Mouse (Mus musculus): ENCODE data around the gene Mettl1.
A peak's percentile ranks its signal among the peaks of the same experiment; 100 is the strongest.
"Not testable (repeated sequence)": the region's sequence is repeated elsewhere in the genome, so short reads cannot be mapped to it uniquely, and the experiment has no call there.

Mettl1 gene

GRCm38 (mm10) chr10:127069281-127070189 is 28.3 kb downstream of the Mettl1 start:
- DNase-seq = no peak

- DNase-seq = peak; percentile 90
These were observed 29.2 kb downstream of the Mettl1 start, which contains the start of gene Tspan31 for GRCm38 (mm10) chr10:127070190-127071121. Tspan31 (minus strand) TSS chr10:127070264.

GRCm38 (mm10) chr10:127071203-127071602 is 30.0 kb downstream of the Mettl1 start:
- DNase-seq = no peak

- not testable (repeated sequence) for DNase-seq
These were observed 31.1 kb downstream of the Mettl1 start for GRCm38 (mm10) chr10:127072270-127072669.

- DNase-seq = not testable (repeated sequence)
These were observed 31.8 kb downstream of the Mettl1 start for GRCm38 (mm10) chr10:127072969-127073368.

GRCm38 (mm10) chr10:127073981-127074380 is 32.8 kb downstream of the Mettl1 start:
- DNase-seq = no peak

- DNase-seq = peak; percentile 49
These were observed 33.9 kb downstream of the Mettl1 start, which contains the start of gene Agap2 for GRCm38 (mm10) chr10:127075080-127075479. Agap2 (plus strand) TSS chr10:127075284.

- no peak for DNase-seq
These were observed 34.4 kb downstream of the Mettl1 start for GRCm38 (mm10) chr10:127075651-127076050.

GRCm38 (mm10) chr10:127076082-127076481 is 34.9 kb downstream of the Mettl1 start:
- DNase-seq = no peak

- no peak for DNase-seq
These were observed 36.3 kb downstream of the Mettl1 start for GRCm38 (mm10) chr10:127077515-127077914.

GRCm38 (mm10) chr10:127078001-127078676 is 36.9 kb downstream of the Mettl1 start:
- DNase-seq = no peak

- DNase-seq = peak; percentile 4
These were observed 37.7 kb downstream of the Mettl1 start for GRCm38 (mm10) chr10:127078677-127079575.

- peak; percentile 27 for DNase-seq
These were observed 38.6 kb downstream of the Mettl1 start for GRCm38 (mm10) chr10:127079665-127080391.

- no peak for DNase-seq
These were observed 39.9 kb downstream of the Mettl1 start for GRCm38 (mm10) chr10:127080901-127081780.

- no peak for DNase-seq
These were observed 40.9 kb downstream of the Mettl1 start for GRCm38 (mm10) chr10:127081996-127082620.

- DNase-seq = no peak
These were observed 42.2 kb downstream of the Mettl1 start for GRCm38 (mm10) chr10:127083292-127083914.

GRCm38 (mm10) chr10:127083915-127084306 is 42.7 kb downstream of the Mettl1 start:
- DNase-seq = no peak

- DNase-seq = no peak
These were observed 43.8 kb downstream of the Mettl1 start for GRCm38 (mm10) chr10:127085052-127085451.

GRCm38 (mm10) chr10:127085633-127086032 is 44.4 kb downstream of the Mettl1 start:
- DNase-seq = no peak
